Mouse (Mus musculus): ENCODE data around the gene Ctnnd2.

GRCm38 (mm10) chr15:31022012-31022411 lies 849.6 kb downstream of the Ctnnd2 start:
- no peak for TF ChIP-seq CTCF (IDR thresholded peaks at IDR 0.05; ENCODE audit: low read depth)
- TF ChIP-seq EP300 (IDR thresholded peaks at IDR 0.05; ENCODE audit: low read depth): no peak

Data from heart, postnatal 0 days (tissue).